Mouse (Mus musculus) intestine, embryonic 15.5 days (tissue): ENCODE measurements around the gene Hist1h3f. TPM values are rescaled to one million over a fixed set of nuclear protein-coding genes. Genes with fewer than 3 reads are reported as not detected.
A peak's percentile ranks its signal among the peaks of the same experiment; 100 is the strongest.
"Not testable (repeated sequence)": the region's sequence is repeated elsewhere in the genome, so short reads cannot be mapped to it uniquely, and the experiment has no call there.

Experiments
- ATAC-seq: fragments of 200-750 bp; cut with Nextera tagmentation; 2 replicates; pipeline ENCODE4 v1.8.0; 2017; ENCODE audit warnings: moderate TSS enrichment, moderate library complexity
- H3K27ac ChIP-seq: fragments of 300-500 bp; sonication (generic); 2 replicates; pipeline ENCODE4 v1.5.1; 2015; ENCODE audit warnings: mild to moderate bottlenecking, inconsistent platforms
- H3K27me3 ChIP-seq: fragments of 300-500 bp; sonication (generic); replicated peaks from 2 replicates; pipeline ENCODE4 v1.6.1; 2015; ENCODE audit warnings: inconsistent platforms
- H3K36me3 ChIP-seq: fragments of 300-500 bp; sonication (generic); 2 replicates; pipeline ENCODE4 v1.6.1; 2015; ENCODE audit warnings: inconsistent platforms
- H3K4me1 ChIP-seq: fragments of 300-500 bp; sonication (generic); replicated peaks from 2 replicates; pipeline ENCODE4 v1.6.1; 2015; ENCODE audit warnings: inconsistent platforms
- H3K4me2 ChIP-seq: fragments of 300-500 bp; sonication (generic); replicated peaks from 2 replicates; pipeline ENCODE4 v1.6.1; 2015; ENCODE audit warnings: mild to moderate bottlenecking, inconsistent platforms
- H3K4me3 ChIP-seq: fragments of 300-500 bp; sonication (generic); replicated peaks from 2 replicates; pipeline ENCODE4 v1.5.1; 2015; ENCODE audit warnings: inconsistent platforms
- H3K9ac ChIP-seq: fragments of 300-500 bp; sonication (generic); 2 replicates; pipeline ENCODE4 v1.6.1; 2015; ENCODE audit warnings: inconsistent platforms
- H3K9me3 ChIP-seq: fragments of 300-500 bp; sonication (generic); 2 replicates; pipeline ENCODE4 v1.6.1; 2016; ENCODE audit warnings: inconsistent platforms
- WGBS: fragments of 180-500 bp; shearing (Covaris S2); methylation state at CpG from one replicate; pipeline ENCODE4 v1.1.7; 2015; 5-methylcytosine and 5-hydroxymethylcytosine counted together
- polyA plus RNA-seq: library from polyadenylated mRNA; unstranded; fragments of >200 nt; fragmentation: Nextera tagmentation; extraction: Ambion mirVana; gene quantifications from 2 replicates; pipeline ENCODE4 v1.2.1, GENCODE M21; 2015

The Hist1h3f gene
- polyA plus RNA-seq, 1 experiment from 2014 or later: 0.97 TPM

DNA sequence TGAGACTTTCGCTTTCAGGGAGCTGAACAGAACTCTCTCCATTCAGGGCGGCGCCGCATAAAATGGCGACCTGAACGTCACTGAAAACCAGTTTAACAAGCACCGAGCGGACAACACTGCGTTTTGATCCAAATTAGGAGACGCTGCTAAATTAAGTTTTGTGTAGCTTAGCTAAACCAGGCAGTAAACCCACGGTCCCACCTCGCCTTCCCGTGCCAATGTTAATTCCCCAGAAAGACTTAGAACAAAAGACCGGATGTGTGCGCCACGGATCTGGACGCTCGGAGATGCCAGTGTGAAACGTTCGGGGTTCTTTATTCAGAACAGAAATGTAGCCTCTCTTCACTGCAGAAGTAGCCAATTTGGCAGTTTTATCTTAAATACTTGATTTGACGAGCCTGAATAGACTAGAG is 41.2 kb downstream of the Hist1h3f start:
- Histone ChIP-seq H3K4me2 (peak overlapping the region; percentile 68), H3K4me1 (peaks cover 16% of the 10 kb centered on the region; the same call in 1 of the 2 replicates), H3K27me3 (no peaks in the 10 kb centered on the region), H3K27ac (peak overlapping the region; percentile 96), H3K4me3 (peak overlapping the region; percentile 45), H3K9me3 (no peaks in the 10 kb centered on the region), H3K9ac (peak overlapping the region; percentile 51), H3K36me3 (no peaks in the 10 kb centered on the region)
- WGBS: under 1% methylated on average over 21 of the region's 21 CpGs
- peak; percentile 18; the same call in 1 of the 2 replicates for ATAC-seq

DNA sequence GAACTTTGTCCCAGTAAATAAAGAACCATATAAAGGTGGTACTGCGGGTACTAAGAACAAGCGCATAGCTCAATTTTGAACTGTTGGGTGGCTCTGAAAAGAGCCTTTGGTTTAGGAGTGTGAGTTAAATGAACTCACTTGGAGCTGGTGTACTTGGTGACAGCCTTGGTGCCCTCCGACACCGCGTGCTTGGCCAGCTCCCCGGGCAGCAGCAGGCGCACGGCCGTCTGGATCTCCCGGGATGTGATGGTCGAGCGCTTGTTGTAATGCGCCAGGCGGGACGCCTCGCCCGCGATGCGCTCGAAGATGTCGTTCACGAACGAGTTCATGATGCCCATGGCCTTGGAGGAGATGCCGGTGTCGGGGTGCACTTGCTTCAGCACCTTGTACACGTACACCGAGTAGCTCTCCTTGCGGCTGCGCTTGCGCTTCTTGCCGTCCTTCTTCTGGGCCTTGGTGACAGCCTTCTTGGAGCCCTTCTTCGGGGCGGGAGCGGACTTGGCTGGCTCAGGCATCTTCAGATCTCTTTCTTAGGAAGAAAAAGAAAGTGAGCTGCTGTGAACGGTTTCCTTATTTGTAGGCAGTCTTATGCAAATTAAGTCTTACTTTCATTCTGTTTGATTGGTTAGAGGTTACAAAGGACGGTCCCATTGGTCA is 41.7 kb downstream of the Hist1h3f start:
- H3K4me3 ChIP-seq: peak overlapping the region; percentile 45
- H3K36me3 ChIP-seq, H3K27me3 ChIP-seq, H3K9me3 ChIP-seq: not testable (repeated sequence)
- WGBS: under 1% methylated on average over 30 of the region's 36 CpGs
- peak overlapping the region; percentile 96 for H3K27ac ChIP-seq
- ATAC-seq: peak; percentile 89
- peak overlapping the region; percentile 51 for H3K9ac ChIP-seq
- peaks cover 16% of the 10 kb centered on the region; the same call in 1 of the 2 replicates for H3K4me1 ChIP-seq
- H3K4me2 ChIP-seq: peak overlapping the region; percentile 68

DNA sequence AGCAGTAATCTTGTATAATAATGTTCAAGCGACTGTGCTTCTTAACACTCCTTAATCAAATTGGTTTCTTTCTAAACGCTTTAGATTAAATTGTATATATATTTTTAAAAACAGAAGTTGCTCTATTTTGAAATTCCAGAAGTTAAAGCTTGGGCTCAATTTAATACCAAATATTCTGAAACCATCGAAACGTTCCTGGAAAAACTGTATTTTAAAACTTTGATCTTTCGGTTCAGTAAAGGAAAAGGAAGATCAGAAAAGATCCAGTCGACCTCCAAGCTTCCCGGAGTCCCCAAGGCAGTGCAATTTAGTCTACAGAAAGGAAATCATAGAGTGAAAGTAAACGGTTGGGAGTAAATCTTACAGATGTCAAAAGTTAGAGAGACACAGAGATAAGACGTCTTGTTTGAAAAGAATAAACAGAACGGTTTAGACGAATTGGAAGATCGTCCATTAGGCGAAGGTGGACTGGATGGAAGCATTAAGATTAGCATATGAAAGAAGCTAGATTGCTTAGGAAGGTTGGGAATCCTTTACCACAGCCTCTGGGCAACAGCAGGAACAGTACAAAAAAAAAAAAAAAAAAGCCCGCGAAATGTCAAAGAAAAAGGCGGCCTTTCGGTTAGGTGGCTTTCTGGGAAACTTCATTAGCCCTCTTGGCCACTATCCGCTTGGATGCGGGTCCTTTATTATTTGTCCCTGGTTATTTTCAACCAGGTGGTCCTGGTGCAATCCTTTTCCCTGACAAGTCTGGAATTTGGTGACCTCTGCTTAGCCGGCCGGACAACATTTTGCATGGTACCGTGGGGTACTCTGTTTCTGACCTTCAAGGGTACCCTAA is 42.5 kb downstream of the Hist1h3f start:
- WGBS: 2% methylated on average over 22 of the region's 22 CpGs
- Histone ChIP-seq H3K4me3 (peak overlapping the region; percentile 23), H3K9me3 (no peaks in the 10 kb centered on the region), H3K27me3 (no peaks in the 10 kb centered on the region), H3K4me1 (peaks cover 16% of the 10 kb centered on the region; the same call in 1 of the 2 replicates), H3K36me3 (no peaks in the 10 kb centered on the region), H3K27ac (peak overlapping the region; percentile 87), H3K9ac (peak overlapping the region; percentile 44), H3K4me2 (peak overlapping the region; percentile 63)
- ATAC-seq: 0 out of 2 replicates have a peak, but pooled peaks have one; percentile 11

DNA sequence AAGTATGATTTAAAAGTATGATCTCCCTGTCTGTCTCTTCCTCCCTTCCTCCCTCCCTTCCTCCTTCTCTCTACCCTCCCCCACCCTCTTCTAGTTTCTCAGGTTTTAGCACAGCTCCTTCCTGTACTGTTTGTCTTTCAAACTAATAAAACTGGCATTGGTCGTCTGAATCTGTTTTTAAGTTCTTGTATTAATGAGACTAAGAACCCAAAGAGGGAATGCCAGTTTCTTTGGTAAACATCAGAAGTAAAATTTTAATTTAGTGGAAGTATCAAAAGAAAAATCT is 43.0 kb downstream of the Hist1h3f start:
- Histone ChIP-seq H3K4me3 (peak overlapping the region; percentile 23), H3K9ac (peak overlapping the region; percentile 44), H3K27ac (peak overlapping the region; percentile 87), H3K9me3 (no peaks in the 10 kb centered on the region), H3K36me3 (no peaks in the 10 kb centered on the region), H3K27me3 (no peaks in the 10 kb centered on the region), H3K4me1 (peaks cover 15% of the 10 kb centered on the region; the same call in 1 of the 2 replicates), H3K4me2 (peak overlapping the region; percentile 63)
- no peak for ATAC-seq
- 0% methylated on average over 1 of the region's 1 CpGs for WGBS

DNA sequence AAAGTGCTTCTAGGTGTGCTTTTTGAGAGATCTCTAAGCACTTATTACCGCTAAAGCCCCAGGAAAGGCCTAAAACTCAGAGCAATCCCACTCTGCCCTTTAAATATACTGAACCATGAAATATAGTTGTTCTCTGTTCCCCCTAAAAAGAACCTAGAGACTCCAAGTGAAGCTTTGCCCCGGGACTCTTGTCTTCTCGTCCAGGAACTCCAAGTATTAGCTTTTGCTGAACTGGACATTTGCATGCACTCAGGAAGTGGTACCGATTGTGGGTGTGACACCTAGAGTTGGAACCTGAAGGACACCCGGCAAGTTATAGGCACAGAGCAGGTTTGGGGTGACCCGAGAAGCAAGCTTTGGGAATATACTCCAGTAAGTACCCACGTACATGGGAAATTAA is 47.4 kb downstream of the Hist1h3f start:
- H3K27ac ChIP-seq: no peak overlapping the region
- no peak overlapping the region for H3K4me3 ChIP-seq
- H3K9ac ChIP-seq: no peak overlapping the region
- no peaks in the 10 kb centered on the region for H3K36me3 ChIP-seq
- H3K4me1 ChIP-seq: 0 out of 2 replicates have a peak, but pooled peaks cover 8% of the 10 kb centered on the region
- H3K9me3 ChIP-seq: no peaks in the 10 kb centered on the region
- no peak for ATAC-seq
- 93% methylated on average over 7 of the region's 7 CpGs for WGBS
- no peaks in the 10 kb centered on the region for H3K27me3 ChIP-seq
- no peak overlapping the region for H3K4me2 ChIP-seq

DNA sequence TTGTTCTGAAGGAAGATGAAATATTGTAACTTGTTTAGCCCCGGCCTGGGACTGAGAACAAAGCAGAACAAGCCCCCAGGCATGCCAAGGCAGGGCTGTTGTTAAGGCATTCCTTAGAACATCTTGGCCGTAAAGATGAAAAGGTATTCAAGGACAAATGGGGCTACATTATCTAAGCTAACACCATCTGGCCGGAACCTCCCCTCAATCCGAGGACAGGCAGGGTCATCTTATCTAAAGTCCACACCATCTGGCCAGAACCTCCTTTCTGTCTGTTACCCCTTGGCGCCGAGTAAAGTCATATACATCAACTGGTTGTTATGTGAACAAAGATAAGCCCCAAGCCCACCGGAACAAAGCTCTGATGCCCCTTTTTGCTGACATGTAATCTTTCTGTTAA is 48.0 kb downstream of the Hist1h3f start:
- H3K9me3 ChIP-seq, H3K4me3 ChIP-seq, H3K36me3 ChIP-seq, H3K4me2 ChIP-seq, H3K27ac ChIP-seq, H3K9ac ChIP-seq, H3K27me3 ChIP-seq, H3K4me1 ChIP-seq, ATAC-seq: not testable (repeated sequence)
- 86% methylated on average over 7 of the region's 7 CpGs for WGBS

DNA sequence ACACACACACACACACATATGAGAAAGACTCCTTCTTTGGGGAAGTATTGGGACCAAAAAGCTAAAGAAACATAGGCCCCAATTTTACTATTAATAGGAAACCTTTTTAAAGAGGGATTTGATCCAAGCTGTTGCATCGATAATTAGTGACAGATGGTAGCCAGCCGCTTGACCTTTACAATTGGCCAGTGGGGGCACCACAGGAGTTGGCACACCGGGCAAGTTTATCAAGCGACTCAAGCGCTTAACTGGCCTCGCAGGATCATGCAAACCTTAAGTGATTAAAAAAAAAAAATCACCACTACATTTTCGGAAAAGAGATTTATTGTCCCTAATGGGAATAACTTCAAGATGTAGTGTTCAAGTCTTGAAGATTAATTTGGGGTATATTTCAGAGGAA is 48.8 kb downstream of the Hist1h3f start:
- Histone ChIP-seq H3K9me3 (no peaks in the 10 kb centered on the region), H3K27me3 (no peaks in the 10 kb centered on the region), H3K36me3 (no peaks in the 10 kb centered on the region), H3K4me1 (0 out of 2 replicates have a peak, but pooled peaks cover 4% of the 10 kb centered on the region), H3K27ac (peak overlapping the region; percentile 68), H3K4me2 (no peak overlapping the region), H3K9ac (no peak overlapping the region), H3K4me3 (no peak overlapping the region)
- WGBS: 84% methylated on average over 7 of the region's 7 CpGs
- no peak for ATAC-seq

DNA sequence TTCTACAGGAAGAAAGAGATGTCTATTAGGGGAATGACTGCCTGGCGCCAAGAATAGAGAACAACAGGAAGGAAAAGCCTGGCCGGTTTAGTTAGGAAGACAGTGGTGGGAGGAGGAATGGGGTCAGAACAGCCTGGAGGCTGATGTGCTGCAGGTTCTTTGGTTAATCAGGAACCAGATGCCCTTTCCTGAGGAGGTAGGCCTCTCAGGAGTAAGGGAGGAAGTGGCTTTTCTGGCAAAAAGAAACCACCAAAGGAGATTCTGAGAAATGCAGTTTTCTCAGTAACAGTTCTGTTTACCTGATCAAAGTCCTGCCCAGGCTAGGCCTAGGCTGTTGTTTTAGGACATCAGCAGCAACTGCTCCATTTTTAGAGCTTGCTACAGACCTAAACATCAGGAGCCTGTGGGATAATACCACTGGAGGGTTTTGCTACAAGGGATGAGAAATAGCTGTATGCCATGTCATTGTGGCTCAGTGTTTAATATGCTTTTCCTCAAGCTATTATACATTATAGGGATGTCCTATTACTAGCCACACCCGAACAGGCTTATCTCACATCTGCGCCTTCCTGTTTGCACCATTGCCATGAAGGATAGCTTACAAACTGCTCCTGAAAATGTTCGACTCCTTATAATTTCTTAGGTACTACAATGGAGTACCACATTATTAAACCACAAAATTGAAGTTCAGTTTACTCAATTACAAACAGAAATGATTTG is 49.4 kb downstream of the Hist1h3f start:
- H3K4me3 ChIP-seq: no peak overlapping the region
- H3K27ac ChIP-seq: peak overlapping the region; percentile 68
- H3K36me3 ChIP-seq: no peaks in the 10 kb centered on the region
- no peak overlapping the region for H3K4me2 ChIP-seq
- 55% methylated on average over 5 of the region's 5 CpGs for WGBS
- H3K9ac ChIP-seq: no peak overlapping the region
- H3K27me3 ChIP-seq: no peaks in the 10 kb centered on the region
- 0 out of 2 replicates have a peak, but pooled peaks cover 4% of the 10 kb centered on the region for H3K4me1 ChIP-seq
- no peaks in the 10 kb centered on the region for H3K9me3 ChIP-seq
- ATAC-seq: peak; percentile 43

Other genes with a start within 250 kb of the Hist1h3f start
- gene Zfp322a, start 174.8 kb upstream of the Hist1h3f start, polyA plus RNA-seq: 34.5 and 40.5 TPM in 2 replicates
- 11.2 TPM in 2 replicates for gene Abt1, start 120.2 kb upstream of the Hist1h3f start, polyA plus RNA-seq
- gene Btn1a1, start 78.2 kb upstream of the Hist1h3f start, polyA plus RNA-seq: 0.08 and 0.11 TPM in 2 replicates
- 0.16 and 0.23 TPM in 2 replicates for gene Btn2a2, start 55.2 kb upstream of the Hist1h3f start, polyA plus RNA-seq
- 4.6 and 4.8 TPM in 2 replicates for gene Hist1h4h, start 13.0 kb upstream of the Hist1h3f start, polyA plus RNA-seq
- gene Hist1h2af, start 10.1 kb upstream of the Hist1h3f start, polyA plus RNA-seq: 6.7 TPM in 1 of 2 replicates, not detected in the other
- 6.1 and 6.2 TPM in 2 replicates for gene Hist1h3g, start 8.6 kb upstream of the Hist1h3f start, polyA plus RNA-seq
- 1.1 and 1.3 TPM in 2 replicates for gene Hist1h2bh, start 660 bp upstream of the Hist1h3f start, polyA plus RNA-seq
- 0.88 and 1.0 TPM in 2 replicates for gene Hist1h4f, start 7.6 kb downstream of the Hist1h3f start, polyA plus RNA-seq
- 0.46 and 0.64 TPM in 2 replicates for gene Hist1h1d, start 9.2 kb downstream of the Hist1h3f start, polyA plus RNA-seq
- 3.5 and 4.3 TPM in 2 replicates for gene Hist1h3e, start 18.3 kb downstream of the Hist1h3f start, polyA plus RNA-seq
- gene Hist1h2ae, start 27.2 kb downstream of the Hist1h3f start, polyA plus RNA-seq: 76.9 and 89.5 TPM in 2 replicates
- 7.1 and 11.5 TPM in 2 replicates for gene Hist1h2bg, start 27.3 kb downstream of the Hist1h3f start, polyA plus RNA-seq
- gene Hist1h2bf, start 30.1 kb downstream of the Hist1h3f start, polyA plus RNA-seq: 4.2 and 4.5 TPM in 2 replicates
- gene Hist1h2ad, start 30.3 kb downstream of the Hist1h3f start, polyA plus RNA-seq: 1.8 and 3.0 TPM in 2 replicates
- gene Hist1h3d, start 31.7 kb downstream of the Hist1h3f start, polyA plus RNA-seq: 5.2 and 6.2 TPM in 2 replicates
- 98.7 and 101 TPM in 2 replicates for gene Hist1h4d, start 37.5 kb downstream of the Hist1h3f start, polyA plus RNA-seq
- gene Hist1h2be, start 77.1 kb downstream of the Hist1h3f start, polyA plus RNA-seq: 1.6 and 2.0 TPM in 2 replicates
- gene Hist1h1e, start 78.5 kb downstream of the Hist1h3f start, polyA plus RNA-seq: 17.6 and 21.2 TPM in 2 replicates
- 1.3 and 1.5 TPM in 2 replicates for gene Hist1h2ac, start 139.9 kb downstream of the Hist1h3f start, polyA plus RNA-seq
- gene Hist1h2bc, start 140.1 kb downstream of the Hist1h3f start, polyA plus RNA-seq: 79.3 and 89.9 TPM in 2 replicates
- not detected in 2 replicates for gene Hist1h1t, start 151.8 kb downstream of the Hist1h3f start, polyA plus RNA-seq
- 4.7 and 5.7 TPM in 2 replicates for gene Hist1h4c, start 154.4 kb downstream of the Hist1h3f start, polyA plus RNA-seq
- 6.4 and 7.9 TPM in 2 replicates for gene Hfe, start 166.8 kb downstream of the Hist1h3f start, polyA plus RNA-seq
- 32.4 and 36.0 TPM in 2 replicates for gene Hist1h1c, start 194.8 kb downstream of the Hist1h3f start, polyA plus RNA-seq
- 4.4 and 7.7 TPM in 2 replicates for gene Hist1h3c, start 201.6 kb downstream of the Hist1h3f start, polyA plus RNA-seq
- gene Hist1h2bb, start 202.7 kb downstream of the Hist1h3f start, polyA plus RNA-seq: 2.4 and 3.8 TPM in 2 replicates
- gene Hist1h2ab, start 207.1 kb downstream of the Hist1h3f start, polyA plus RNA-seq: 39.8 and 44.9 TPM in 2 replicates
- 6.4 and 9.2 TPM in 2 replicates for gene Hist1h3b, start 208.2 kb downstream of the Hist1h3f start, polyA plus RNA-seq
- 3.8 and 5.5 TPM in 2 replicates for gene Hist1h4b, start 213.0 kb downstream of the Hist1h3f start, polyA plus RNA-seq
- gene Hist1h4a, start 217.2 kb downstream of the Hist1h3f start, polyA plus RNA-seq: 0.48 and 1.3 TPM in 2 replicates
- 4.3 and 6.4 TPM in 2 replicates for gene Hist1h3a, start 218.3 kb downstream of the Hist1h3f start, polyA plus RNA-seq
- gene Hist1h1a, start 219.6 kb downstream of the Hist1h3f start, polyA plus RNA-seq: 1.2 and 2.2 TPM in 2 replicates
- gene Trim38, start 225.9 kb downstream of the Hist1h3f start, polyA plus RNA-seq: not detected in 2 replicates